Mouse (Mus musculus): Measurements from ENCODE around the gene Cd63. TPM values are rescaled to one million over a fixed set of nuclear protein-coding genes. Genes with fewer than 3 reads are reported as not detected.

Cd63 gene
- polyA plus RNA-seq (2012; fragmentation: generic; extraction: Trizol), result 2,403 TPM

GRCm38 (mm10) chr10:128900698-128901097, at the start of gene Cd63:
Cd63 (plus strand) TSS chr10:128900989.
- Histone ChIP-seq H3K79me2 (ENCODE audit: control insufficient read depth, insufficient read depth) (no peaks in the 10 kb centered on the region), H3K27me3 (ENCODE audit: control insufficient read depth, insufficient read depth, insufficient read length) (no peaks in the 10 kb centered on the region), H3ac (ENCODE audit: control insufficient read depth, insufficient read length) (no peak within 1 kb of the TSS), H3K36me3 (ENCODE audit: control insufficient read depth, insufficient read depth) (no peaks in the 10 kb centered on the region), H3K4me2 (ENCODE audit: low read depth) (no peak within 1 kb of the TSS), H3K4me3 (no peak within 1 kb of the TSS)
- TF ChIP-seq MAX (IDR thresholded peaks at IDR 0.05; ENCODE audit: low read depth) (no peak), MYOD1 (IDR thresholded peaks at IDR 0.05; ENCODE audit: control insufficient read depth in 1 of 3, insufficient read length in 2 of 3, low read depth in 2 of 3) (no peak), CEBPB (IDR thresholded peaks at IDR 0.05; ENCODE audit: insufficient read depth, poor library complexity, severe bottlenecking) (no peak), SRF (IDR thresholded peaks at IDR 0.05; ENCODE audit: control insufficient read depth, insufficient read length, low read depth) (no peak), E2F4 (IDR thresholded peaks at IDR 0.05; ENCODE audit: insufficient read depth) (no peak), POLR2A (IDR thresholded peaks at IDR 0.05; ENCODE audit: insufficient read length, low read depth) (no peak), REST (IDR thresholded peaks at IDR 0.05; ENCODE audit: insufficient read depth, insufficient read length) (no peak), TCF3 (IDR thresholded peaks at IDR 0.05; ENCODE audit: insufficient read length, low read depth) (no peak), MYOG (IDR thresholded peaks at IDR 0.05; ENCODE audit: control insufficient read depth in 1 of 3, insufficient read depth in 1 of 3, insufficient read length in 2 of 3, low read depth in 2 of 3) (no peak), USF1 (IDR thresholded peaks at IDR 0.05; ENCODE audit: low read depth) (no peak), TCF12 (IDR thresholded peaks at IDR 0.05; ENCODE audit: insufficient read depth, poor library complexity, severe bottlenecking) (no peak), POLR2AphosphoS2 (IDR thresholded peaks at IDR 0.05; ENCODE audit: insufficient read length, low read depth) (no peak)

- TF ChIP-seq MYOD1 (IDR thresholded peaks at IDR 0.05; ENCODE audit: control insufficient read depth in 1 of 3, insufficient read length in 2 of 3, low read depth in 2 of 3) (no peak), USF1 (IDR thresholded peaks at IDR 0.05; ENCODE audit: low read depth) (no peak), MAX (IDR thresholded peaks at IDR 0.05; ENCODE audit: low read depth) (no peak), MYOG (IDR thresholded peaks at IDR 0.05; ENCODE audit: control insufficient read depth in 1 of 3, insufficient read depth in 1 of 3, insufficient read length in 2 of 3, low read depth in 2 of 3) (no peak), REST (IDR thresholded peaks at IDR 0.05; ENCODE audit: insufficient read depth, insufficient read length) (no peak), TCF3 (IDR thresholded peaks at IDR 0.05; ENCODE audit: insufficient read length, low read depth) (no peak), POLR2A (IDR thresholded peaks at IDR 0.05; ENCODE audit: insufficient read length, low read depth) (no peak), TCF12 (IDR thresholded peaks at IDR 0.05; ENCODE audit: insufficient read depth, poor library complexity, severe bottlenecking) (no peak), SRF (IDR thresholded peaks at IDR 0.05; ENCODE audit: control insufficient read depth, insufficient read length, low read depth) (no peak), E2F4 (IDR thresholded peaks at IDR 0.05; ENCODE audit: insufficient read depth) (no peak), CEBPB (IDR thresholded peaks at IDR 0.05; ENCODE audit: insufficient read depth, poor library complexity, severe bottlenecking) (no peak), POLR2AphosphoS2 (IDR thresholded peaks at IDR 0.05; ENCODE audit: insufficient read length, low read depth) (no peak)
- H3K36me3 ChIP-seq (ENCODE audit: control insufficient read depth, insufficient read depth), result peaks cover 51% of the 10 kb centered on the region
Measured at GRCm38 (mm10) chr10:128861176-128861575, 39.6 kb upstream of the Cd63 start.

GRCm38 (mm10) chr10:128866042-128866441, 34.7 kb upstream of the Cd63 start:
- no peak overlapping the region for H3ac ChIP-seq (ENCODE audit: control insufficient read depth, insufficient read length)
- H3K79me2 ChIP-seq (ENCODE audit: control insufficient read depth, insufficient read depth), result no peaks in the 10 kb centered on the region
- no peak overlapping the region for H3K4me3 ChIP-seq
- no peaks in the 10 kb centered on the region for H3K27me3 ChIP-seq (ENCODE audit: control insufficient read depth, insufficient read depth, insufficient read length)
- no peak overlapping the region for H3K4me2 ChIP-seq (ENCODE audit: low read depth)
- no peak for TF ChIP-seq TCF3 (IDR thresholded peaks at IDR 0.05; ENCODE audit: insufficient read length, low read depth)
- H3K36me3 ChIP-seq (ENCODE audit: control insufficient read depth, insufficient read depth), result peaks cover 46% of the 10 kb centered on the region

More at GRCm38 (mm10) chr10:128861176-128861575, 39.6 kb upstream of the Cd63 start:
- Histone ChIP-seq H3K4me2 (ENCODE audit: low read depth) (no peak overlapping the region), H3K27me3 (ENCODE audit: control insufficient read depth, insufficient read depth, insufficient read length) (no peaks in the 10 kb centered on the region), H3K79me2 (ENCODE audit: control insufficient read depth, insufficient read depth) (no peaks in the 10 kb centered on the region), H3K4me3 (no peak overlapping the region), H3ac (ENCODE audit: control insufficient read depth, insufficient read length) (no peak overlapping the region)

GRCm38 (mm10) chr10:128866518-128866917, 34.3 kb upstream of the Cd63 start:
- Histone ChIP-seq H3K4me2 (ENCODE audit: low read depth) (no peak overlapping the region), H3ac (ENCODE audit: control insufficient read depth, insufficient read length) (no peak overlapping the region), H3K79me2 (ENCODE audit: control insufficient read depth, insufficient read depth) (no peaks in the 10 kb centered on the region), H3K36me3 (ENCODE audit: control insufficient read depth, insufficient read depth) (peaks cover 42% of the 10 kb centered on the region), H3K4me3 (no peak overlapping the region), H3K27me3 (ENCODE audit: control insufficient read depth, insufficient read depth, insufficient read length) (no peaks in the 10 kb centered on the region)
- no peak for TF ChIP-seq E2F4 (IDR thresholded peaks at IDR 0.05; ENCODE audit: insufficient read depth)
- no peak for TF ChIP-seq SRF (IDR thresholded peaks at IDR 0.05; ENCODE audit: control insufficient read depth, insufficient read length, low read depth)
- TF ChIP-seq TCF3 (IDR thresholded peaks at IDR 0.05; ENCODE audit: insufficient read length, low read depth), result no peak
- TF ChIP-seq MYOD1 (IDR thresholded peaks at IDR 0.05; ENCODE audit: control insufficient read depth in 1 of 3, insufficient read length in 2 of 3, low read depth in 2 of 3), result no peak
- TF ChIP-seq TCF12 (IDR thresholded peaks at IDR 0.05; ENCODE audit: insufficient read depth, poor library complexity, severe bottlenecking), result no peak
- TF ChIP-seq MAX (IDR thresholded peaks at IDR 0.05; ENCODE audit: low read depth), result no peak

- Histone ChIP-seq H3K79me2 (ENCODE audit: control insufficient read depth, insufficient read depth) (no peaks in the 10 kb centered on the region), H3ac (ENCODE audit: control insufficient read depth, insufficient read length) (no peak overlapping the region), H3K27me3 (ENCODE audit: control insufficient read depth, insufficient read depth, insufficient read length) (no peaks in the 10 kb centered on the region), H3K4me2 (ENCODE audit: low read depth) (no peak overlapping the region), H3K36me3 (ENCODE audit: control insufficient read depth, insufficient read depth) (peaks cover 54% of the 10 kb centered on the region), H3K4me3 (no peak overlapping the region)
- TF ChIP-seq POLR2AphosphoS2 (IDR thresholded peaks at IDR 0.05; ENCODE audit: insufficient read length, low read depth) (no peak), MAX (IDR thresholded peaks at IDR 0.05; ENCODE audit: low read depth) (no peak), TCF3 (IDR thresholded peaks at IDR 0.05; ENCODE audit: insufficient read length, low read depth) (no peak), POLR2A (IDR thresholded peaks at IDR 0.05; ENCODE audit: insufficient read length, low read depth) (no peak), SRF (IDR thresholded peaks at IDR 0.05; ENCODE audit: control insufficient read depth, insufficient read length, low read depth) (no peak), E2F4 (IDR thresholded peaks at IDR 0.05; ENCODE audit: insufficient read depth) (no peak), REST (IDR thresholded peaks at IDR 0.05; ENCODE audit: insufficient read depth, insufficient read length) (no peak), MYOD1 (IDR thresholded peaks at IDR 0.05; ENCODE audit: control insufficient read depth in 1 of 3, insufficient read length in 2 of 3, low read depth in 2 of 3) (no peak), USF1 (IDR thresholded peaks at IDR 0.05; ENCODE audit: low read depth) (no peak), CEBPB (IDR thresholded peaks at IDR 0.05; ENCODE audit: insufficient read depth, poor library complexity, severe bottlenecking) (no peak), MYOG (IDR thresholded peaks at IDR 0.05; ENCODE audit: control insufficient read depth in 1 of 3, insufficient read depth in 1 of 3, insufficient read length in 2 of 3, low read depth in 2 of 3) (no peak)
Measured at GRCm38 (mm10) chr10:128870341-128870740, 30.4 kb upstream of the Cd63 start.
